Mouse (Mus musculus) stomach, postnatal 0 days (tissue): ENCODE results near the gene 4933424G06Rik. TPM values are rescaled to one million over a fixed set of nuclear protein-coding genes. Genes with fewer than 3 reads are reported as not detected.

Experiments used
- ATAC-seq: fragments of 200-750 bp; cut with Nextera tagmentation; 2 replicates; pipeline ENCODE4 v1.8.0; 2017; ENCODE audit not compliant: low FRiP score, low TSS enrichment
- DNase-seq: peaks from one replicate; pipeline ENCODE4 v3.0.0-alpha.2; 2016; ENCODE audit warnings: low spot score
- H3K27ac ChIP-seq: fragments of 300-500 bp; sonication (generic); replicated peaks from 2 replicates; pipeline ENCODE4 v1.5.1; 2014; ENCODE audit warnings: mild to moderate bottlenecking, control low read depth
- H3K27me3 ChIP-seq: fragments of 300-500 bp; sonication (generic); 2 replicates; pipeline ENCODE4 v1.6.1; 2014; ENCODE audit warnings: low read length; ENCODE audit not compliant: control insufficient read depth, insufficient read depth
- H3K36me3 ChIP-seq: fragments of 300-500 bp; sonication (generic); 2 replicates; pipeline ENCODE4 v1.6.1; 2014; ENCODE audit warnings: low read length, mixed read lengths; ENCODE audit not compliant: control insufficient read depth, insufficient read depth
- H3K4me1 ChIP-seq: fragments of 300-500 bp; sonication (generic); replicated peaks from 2 replicates; pipeline ENCODE4 v1.6.1; 2014; ENCODE audit warnings: antibody characterized with exemption; ENCODE audit not compliant: control insufficient read depth, insufficient read depth
- H3K4me2 ChIP-seq: fragments of 300-500 bp; sonication (generic); replicated peaks from 2 replicates; pipeline ENCODE4 v1.6.1; 2014; ENCODE audit warnings: low read depth, mild to moderate bottlenecking, control low read depth, moderate library complexity
- H3K4me3 ChIP-seq: fragments of 300-500 bp; sonication (generic); 2 replicates; pipeline ENCODE4 v1.5.1; 2014; ENCODE audit warnings: low read depth, low read length, control low read depth
- H3K9ac ChIP-seq: fragments of 300-500 bp; sonication (generic); 2 replicates; pipeline ENCODE4 v1.6.1; 2014; ENCODE audit warnings: mild to moderate bottlenecking, low read length, control low read depth, mixed read lengths
- H3K9me3 ChIP-seq: fragments of 300-500 bp; sonication (generic); 2 replicates; pipeline ENCODE4 v1.6.1; 2016; ENCODE audit warnings: low read length; ENCODE audit not compliant: control insufficient read depth
- CTCF ChIP-seq: IDR thresholded peaks from 2 replicates; pipeline ENCODE4 v1.5.1; 2016; ENCODE audit warnings: antibody characterized with exemption, low read depth, mild to moderate bottlenecking, moderate library complexity
- EP300 ChIP-seq: optimal IDR thresholded peaks from 2 replicates; pipeline ENCODE3; 2016; ENCODE audit warnings: antibody characterized with exemption
- WGBS: fragments of 180-500 bp; shearing (Covaris S2); extraction: QIAGEN DNeasy Blood & Tissue Kit; methylation state at CpG from one replicate; pipeline ENCODE4 v1.1.7; 2014; 5-methylcytosine and 5-hydroxymethylcytosine counted together
- polyA plus RNA-seq: library from polyadenylated mRNA; unstranded; fragments of >200 nt; fragmentation: Nextera tagmentation; extraction: Ambion mirVana; gene quantifications from 2 replicates; pipeline ENCODE4 v1.2.1, GENCODE M21; 2015

The 4933424G06Rik gene
- polyA plus RNA-seq, 1 experiment from 2014 or later, result 0.16 TPM

DNA sequence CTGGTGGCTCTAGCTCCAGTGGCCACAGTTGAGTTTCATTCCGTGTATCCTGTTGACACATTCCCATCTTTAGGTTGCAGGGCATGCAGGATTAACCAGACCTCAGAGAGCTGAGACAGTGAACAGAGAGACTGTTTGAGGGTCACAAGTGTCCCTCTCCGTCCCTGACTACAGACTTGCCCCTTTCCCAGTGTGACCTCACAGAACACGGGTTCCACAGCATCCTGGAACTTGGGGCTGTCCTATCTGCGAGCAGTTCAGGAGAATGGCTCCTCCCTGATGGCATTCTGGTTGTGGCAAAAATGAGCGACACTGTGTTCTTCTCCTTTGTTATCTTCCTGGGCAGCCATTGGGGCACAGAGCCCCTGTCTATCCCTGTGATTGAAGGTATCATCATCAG, 4.4 kb downstream of the 4933424G06Rik start, which contains the start of gene Actr1b:
Actr1b (minus strand) TSS at position 112 of the 400 bp plus-strand sequence.
- DNase-seq (no peak), ATAC-seq (no peak)
- Histone ChIP-seq H3K36me3 (no peaks in the 10 kb centered on the region), H3K4me3 (no peak within 1 kb of the TSS), H3K27me3 (no peaks in the 10 kb centered on the region), H3K4me1 (no peaks in the 10 kb centered on the region), H3K9me3 (no peaks in the 10 kb centered on the region), H3K4me2 (no peak within 1 kb of the TSS), H3K27ac (no peak within 1 kb of the TSS), H3K9ac (no peak within 1 kb of the TSS)
- WGBS, result 70% methylated on average over 5 of the region's 5 CpGs
- TF ChIP-seq CTCF, result no peak

DNA sequence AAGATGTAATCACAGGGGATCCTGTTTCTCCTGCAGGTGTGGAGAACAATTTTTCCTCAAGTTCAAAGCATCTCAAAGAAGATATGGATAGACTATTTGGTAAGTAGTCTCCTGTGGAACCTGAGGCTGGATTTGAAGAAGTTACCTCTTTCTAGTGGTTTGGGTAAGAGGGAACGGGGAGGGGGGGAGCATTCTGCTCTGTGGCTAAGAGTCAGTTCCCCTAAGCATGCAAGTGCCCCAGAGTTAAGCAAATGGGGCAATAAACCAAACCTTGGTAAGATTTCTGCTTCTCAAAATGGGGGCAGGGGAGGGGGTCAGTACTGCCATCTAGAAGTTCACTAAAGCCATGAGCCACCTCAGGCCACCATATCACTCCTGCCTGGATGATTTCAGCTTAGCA, 8.8 kb downstream of the 4933424G06Rik start:
- no peaks in the 10 kb centered on the region for H3K27me3 ChIP-seq
- no peak overlapping the region for H3K9ac ChIP-seq
- H3K4me1 ChIP-seq, result no peaks in the 10 kb centered on the region
- no peak overlapping the region for H3K4me3 ChIP-seq
- H3K36me3 ChIP-seq, result no peaks in the 10 kb centered on the region
- 88% methylated on average over 1 of the region's 1 CpGs for WGBS
- no peak overlapping the region for H3K4me2 ChIP-seq
- H3K9me3 ChIP-seq, result no peaks in the 10 kb centered on the region
- no peak for ATAC-seq
- TF ChIP-seq CTCF (no peak), EP300 (no peak)
- H3K27ac ChIP-seq, result no peak overlapping the region
- DNase-seq, result no peak

DNA sequence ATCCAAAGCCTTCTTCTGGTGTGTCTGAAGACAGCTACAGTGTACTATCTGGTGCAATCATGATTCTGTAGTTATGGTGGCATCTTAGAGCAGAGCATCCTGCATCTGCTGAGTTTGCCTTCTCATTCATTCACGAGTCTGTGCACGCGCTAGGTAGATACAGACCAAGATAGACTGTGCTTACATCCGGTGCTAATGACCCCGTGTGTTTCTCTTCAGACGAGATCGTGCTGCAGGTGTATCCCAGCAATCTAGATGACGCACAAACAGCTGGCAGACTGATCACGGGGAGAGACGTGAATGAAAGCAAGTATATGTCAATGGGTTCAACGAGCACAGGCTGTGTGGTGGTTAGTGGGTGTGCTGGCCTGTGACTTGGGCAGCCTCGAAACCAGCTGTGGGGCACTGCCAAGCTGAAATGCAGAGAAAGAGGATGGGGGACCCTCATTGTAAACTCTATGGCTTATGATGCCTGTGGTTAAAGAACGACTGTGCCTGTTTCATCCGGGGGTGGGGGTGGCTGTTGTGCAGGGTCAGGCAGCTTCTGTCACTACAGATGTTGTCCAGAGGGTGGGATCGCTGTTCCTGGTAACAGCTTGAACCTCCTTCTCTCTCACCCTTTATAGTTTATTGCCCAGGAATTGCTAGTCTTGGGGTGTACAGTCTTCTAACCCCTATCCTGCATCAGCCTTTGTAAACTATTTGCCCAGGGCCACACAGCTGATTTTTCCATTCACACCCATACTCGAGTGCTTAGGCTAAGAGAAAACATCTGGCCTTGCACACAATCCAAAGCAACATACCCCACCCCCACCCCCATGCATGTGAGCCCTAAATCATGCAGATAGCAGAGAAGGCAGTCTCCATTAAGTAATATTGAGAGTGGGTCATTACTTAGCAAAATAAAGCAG, 13.5 kb downstream of the 4933424G06Rik start:
- 55% methylated on average over 16 of the region's 16 CpGs for WGBS
- Histone ChIP-seq H3K9ac (no peak overlapping the region), H3K36me3 (no peaks in the 10 kb centered on the region), H3K4me2 (no peak overlapping the region), H3K4me3 (no peak overlapping the region), H3K27me3 (no peaks in the 10 kb centered on the region), H3K4me1 (no peaks in the 10 kb centered on the region), H3K9me3 (no peaks in the 10 kb centered on the region), H3K27ac (no peak overlapping the region)
- ATAC-seq, result no peak
- DNase-seq, result no peak
- no peak for TF ChIP-seq CTCF

DNA sequence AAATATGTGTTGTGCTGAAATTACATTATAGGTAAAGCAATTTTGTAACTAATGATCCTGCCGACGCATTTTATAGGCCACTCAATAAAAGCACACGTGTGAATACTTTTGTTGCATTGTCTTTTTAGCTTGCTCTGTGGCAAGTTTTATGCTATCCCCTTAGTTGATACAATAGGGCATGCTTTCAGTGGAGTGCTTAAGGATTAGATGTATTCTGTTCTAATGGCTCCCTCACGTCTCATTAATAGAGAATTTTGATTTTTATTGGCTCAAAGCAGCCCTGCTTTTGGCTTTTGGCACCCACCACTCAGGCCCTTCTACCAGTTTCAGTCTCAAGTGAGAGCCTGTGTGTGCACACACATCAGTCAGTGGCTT, 14.1 kb downstream of the 4933424G06Rik start:
- no peak for DNase-seq
- ATAC-seq, result no peak
- no peaks in the 10 kb centered on the region for H3K36me3 ChIP-seq
- no peak overlapping the region for H3K9ac ChIP-seq
- H3K4me2 ChIP-seq, result no peak overlapping the region
- TF ChIP-seq EP300, result no peak
- no peak for TF ChIP-seq CTCF
- no peak overlapping the region for H3K4me3 ChIP-seq
- H3K27ac ChIP-seq, result no peak overlapping the region
- H3K4me1 ChIP-seq, result no peaks in the 10 kb centered on the region
- no peaks in the 10 kb centered on the region for H3K27me3 ChIP-seq
- H3K9me3 ChIP-seq, result no peaks in the 10 kb centered on the region
- WGBS, result 64% methylated on average over 4 of the region's 4 CpGs

DNA sequence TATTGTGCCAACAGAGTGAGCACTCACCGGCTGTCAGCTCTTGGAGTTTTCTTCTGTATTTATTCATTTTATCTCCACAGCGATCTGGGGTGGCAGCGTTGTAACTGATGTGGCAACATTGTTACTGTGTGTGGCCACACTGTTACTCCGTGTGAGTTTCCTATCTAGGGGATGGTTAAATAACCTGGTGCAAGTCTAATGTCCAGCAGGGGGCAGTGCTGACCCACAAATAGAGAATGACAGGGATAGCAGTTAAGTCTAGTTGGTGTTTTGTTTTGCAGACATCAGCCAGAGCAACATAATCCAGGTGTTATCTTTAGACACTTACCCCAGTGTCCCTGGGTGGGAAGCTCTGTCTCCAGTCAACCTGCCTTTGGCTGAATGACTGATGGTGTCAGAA, 27.4 kb downstream of the 4933424G06Rik start:
- no peak overlapping the region for H3K4me3 ChIP-seq
- H3K27me3 ChIP-seq, result no peaks in the 10 kb centered on the region
- WGBS, result 5% methylated on average over 4 of the region's 4 CpGs
- no peaks in the 10 kb centered on the region for H3K9me3 ChIP-seq
- no peaks in the 10 kb centered on the region for H3K4me1 ChIP-seq
- no peaks in the 10 kb centered on the region for H3K36me3 ChIP-seq
- no peak overlapping the region for H3K27ac ChIP-seq
- TF ChIP-seq CTCF (peak; percentile 93), EP300 (no peak)
- H3K4me2 ChIP-seq, result no peak overlapping the region
- no peak overlapping the region for H3K9ac ChIP-seq
- ATAC-seq, result peak; percentile 59
- peak; percentile 82 for DNase-seq

DNA sequence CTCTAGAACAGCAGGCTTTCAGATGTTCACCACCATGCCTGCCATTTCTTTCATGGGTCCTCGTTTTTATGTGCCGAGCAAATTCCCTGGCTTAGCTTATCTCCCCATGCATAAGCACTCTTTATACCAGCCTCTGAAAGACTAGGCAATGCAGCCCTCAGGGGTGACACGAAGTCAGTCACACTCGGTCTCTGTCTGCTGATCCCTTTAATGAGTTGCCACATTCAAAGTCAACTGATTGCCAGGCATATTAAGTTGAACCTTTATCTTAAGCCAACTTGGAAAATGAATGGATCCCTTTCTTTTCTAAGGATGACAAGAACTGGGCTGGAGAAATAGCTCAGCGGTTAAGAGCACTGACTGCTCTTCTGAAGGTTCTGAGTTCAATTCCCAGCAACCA, 29.3 kb downstream of the 4933424G06Rik start:
- Histone ChIP-seq H3K36me3 (no peaks in the 10 kb centered on the region), H3K4me1 (no peaks in the 10 kb centered on the region), H3K9me3 (no peaks in the 10 kb centered on the region), H3K9ac (no peak overlapping the region), H3K4me3 (no peak overlapping the region), H3K27me3 (no peaks in the 10 kb centered on the region), H3K4me2 (no peak overlapping the region), H3K27ac (no peak overlapping the region)
- no peak for TF ChIP-seq CTCF
- 71% methylated on average over 5 of the region's 5 CpGs for WGBS
- ATAC-seq (no peak), DNase-seq (no peak)
